Mouse (Mus musculus) regulatory T cell (primary cell): ENCODE results near the gene Rnf180.

Source experiments
- in situ Hi-C: fragments of 300-600 bp; cut with MboI, MseI; formaldehyde crosslinking; loops from one replicate; pipeline ENCODE4 v1.15.1; 2025; ENCODE audit warnings: high pct_unique_total_duplicates

The Rnf180 gene

GRCm38 (mm10) chr13:105250767-105251166, 43.8 kb downstream of the Rnf180 start:
- in situ Hi-C loops = no loop called here

GRCm38 (mm10) chr13:105250264-105250663, 44.4 kb downstream of the Rnf180 start:
- in situ Hi-C loops = no loop called here

GRCm38 (mm10) chr13:105249599-105249998, 45.0 kb downstream of the Rnf180 start:
- in situ Hi-C loops = no loop called here

- in situ Hi-C loops = no loop called here
Measured at GRCm38 (mm10) chr13:105247691-105248090, 46.9 kb downstream of the Rnf180 start.

- in situ Hi-C loops = no loop called here
Measured at GRCm38 (mm10) chr13:105240810-105241209, 53.8 kb downstream of the Rnf180 start.

GRCm38 (mm10) chr13:105227126-105227525, 67.5 kb downstream of the Rnf180 start:
- in situ Hi-C loops = no loop called here

GRCm38 (mm10) chr13:105224048-105224447, 70.6 kb downstream of the Rnf180 start:
- in situ Hi-C loops = no loop called here

GRCm38 (mm10) chr13:105223147-105223546, 71.5 kb downstream of the Rnf180 start:
- in situ Hi-C loops = no loop called here

GRCm38 (mm10) chr13:105222016-105222725, 72.4 kb downstream of the Rnf180 start:
- in situ Hi-C loops = no loop called here

- in situ Hi-C loops = no loop called here
Measured at GRCm38 (mm10) chr13:105210746-105211145, 83.9 kb downstream of the Rnf180 start.

- in situ Hi-C loops = no loop called here
Measured at GRCm38 (mm10) chr13:105203851-105204250, 90.8 kb downstream of the Rnf180 start.

GRCm38 (mm10) chr13:105198658-105199057, 96.0 kb downstream of the Rnf180 start:
- in situ Hi-C loops = no loop called here

GRCm38 (mm10) chr13:105198028-105198427, 96.6 kb downstream of the Rnf180 start:
- in situ Hi-C loops = no loop called here

GRCm38 (mm10) chr13:105193583-105193982, 101.0 kb downstream of the Rnf180 start:
- in situ Hi-C loops = no loop called here

GRCm38 (mm10) chr13:105188730-105189129, 105.9 kb downstream of the Rnf180 start:
- in situ Hi-C loops = no loop called here

- in situ Hi-C loops = no loop called here
Measured at GRCm38 (mm10) chr13:105180781-105181180, 113.8 kb downstream of the Rnf180 start.

GRCm38 (mm10) chr13:105165441-105165840, 129.2 kb downstream of the Rnf180 start:
- in situ Hi-C loops = no loop called here

- in situ Hi-C loops = no loop called here
Measured at GRCm38 (mm10) chr13:105153955-105154354, 140.7 kb downstream of the Rnf180 start.

- in situ Hi-C loops = no loop called here
Measured at GRCm38 (mm10) chr13:105150006-105150405, 144.6 kb downstream of the Rnf180 start.

- in situ Hi-C loops = no loop called here
Measured at GRCm38 (mm10) chr13:105147795-105148418, 146.7 kb downstream of the Rnf180 start.

- in situ Hi-C loops = no loop called here
Measured at GRCm38 (mm10) chr13:105146827-105147226, 147.8 kb downstream of the Rnf180 start.

- in situ Hi-C loops = no loop called here
Measured at GRCm38 (mm10) chr13:105139881-105140280, 154.7 kb downstream of the Rnf180 start.

- in situ Hi-C loops = no loop called here
Measured at GRCm38 (mm10) chr13:105134397-105134796, 160.2 kb downstream of the Rnf180 start.
